Mouse (Mus musculus) lung, postnatal 0 days (tissue): ENCODE results near the gene Gimap4. TPM values are rescaled to one million over a fixed set of nuclear protein-coding genes. Genes with fewer than 3 reads are reported as not detected.

ENCODE experiments used
- ATAC-seq: fragments of 200-750 bp; cut with Nextera tagmentation; 2 replicates; pipeline ENCODE4 v1.8.0; 2017; ENCODE audit warnings: moderate library complexity
- DNase-seq: peaks from one replicate; pipeline ENCODE4 v3.0.0-alpha.2; 2016; ENCODE audit warnings: low spot score
- H3K27ac ChIP-seq: fragments of 300-500 bp; sonication (generic); 2 replicates; pipeline ENCODE4 v1.5.1; 2014; ENCODE audit warnings: antibody characterized with exemption, mild to moderate bottlenecking, low read length, mixed read lengths
- H3K27me3 ChIP-seq: fragments of 300-500 bp; sonication (generic); replicated peaks from 2 replicates; pipeline ENCODE4 v1.6.1; 2014; ENCODE audit warnings: low read length, mixed read lengths; ENCODE audit not compliant: insufficient read depth
- H3K36me3 ChIP-seq: fragments of 300-500 bp; sonication (generic); 2 replicates; pipeline ENCODE4 v1.6.1; 2014; ENCODE audit warnings: low read length, mixed read lengths; ENCODE audit not compliant: insufficient read depth
- H3K4me1 ChIP-seq: fragments of 300-500 bp; sonication (generic); 2 replicates; pipeline ENCODE4 v1.6.1; 2014; ENCODE audit warnings: antibody characterized with exemption, low read depth, low read length, mixed read lengths; ENCODE audit not compliant: insufficient read depth
- H3K4me2 ChIP-seq: fragments of 300-500 bp; sonication (generic); replicated peaks from 2 replicates; pipeline ENCODE4 v1.6.1; 2014; ENCODE audit warnings: low read depth, mild to moderate bottlenecking, low read length, moderate library complexity, mixed read lengths
- H3K4me3 ChIP-seq: fragments of 300-500 bp; sonication (generic); 2 replicates; pipeline ENCODE4 v1.5.1; 2014; ENCODE audit warnings: low read depth, low read length
- H3K9ac ChIP-seq: fragments of 300-500 bp; sonication (generic); replicated peaks from 2 replicates; pipeline ENCODE4 v1.6.1; 2014; ENCODE audit warnings: low read depth, mild to moderate bottlenecking
- H3K9me3 ChIP-seq: fragments of 300-500 bp; sonication (generic); 2 replicates; pipeline ENCODE4 v1.6.1; 2016; ENCODE audit warnings: low read length, mixed read lengths
- CTCF ChIP-seq: IDR thresholded peaks from 2 replicates; pipeline ENCODE4 v1.5.1; 2016; ENCODE audit warnings: antibody characterized with exemption, mild to moderate bottlenecking
- EP300 ChIP-seq: IDR thresholded peaks from 2 replicates; pipeline ENCODE4 v1.6.1; 2016; ENCODE audit warnings: antibody characterized with exemption, mild to moderate bottlenecking, control low read depth
- WGBS: fragments of 180-500 bp; shearing (Covaris S2); extraction: QIAGEN DNeasy Blood & Tissue Kit; methylation state at CpG from one replicate; pipeline ENCODE4 v1.1.7; 2014; 5-methylcytosine and 5-hydroxymethylcytosine counted together
- polyA plus RNA-seq: library from polyadenylated mRNA; unstranded; fragments of >200 nt; fragmentation: Nextera tagmentation; extraction: Ambion mirVana; gene quantifications from 2 replicates; pipeline ENCODE4 v1.2.1, GENCODE M21; 2015

The Gimap4 gene
- polyA plus RNA-seq, 1 experiment from 2014 or later, result 129 TPM

GRCm38 (mm10) chr6:48642764-48643292 is 41.5 kb upstream of the Gimap4 start:
- Histone ChIP-seq H3K9ac (no peak overlapping the region), H3K27ac (no peak overlapping the region), H3K36me3 (no peaks in the 10 kb centered on the region), H3K4me2 (no peak overlapping the region), H3K9me3 (no peaks in the 10 kb centered on the region), H3K4me3 (no peak overlapping the region), H3K4me1 (no peaks in the 10 kb centered on the region), H3K27me3 (no peaks in the 10 kb centered on the region)
- TF ChIP-seq CTCF, result peak; percentile 75
- no peak for TF ChIP-seq EP300
- ATAC-seq (no peak), DNase-seq (peak; percentile 87)
- 21% methylated on average over 4 of the region's 4 CpGs for WGBS

- DNase-seq, result peak; percentile 84
- no peak overlapping the region for H3K4me2 ChIP-seq
- ATAC-seq, result peak; percentile 45; the same call in 1 of the 2 replicates
Observed at GRCm38 (mm10) chr6:48645660-48646308, 38.6 kb upstream of the Gimap4 start.

GRCm38 (mm10) chr6:48646309-48646690 is 38.0 kb upstream of the Gimap4 start:
- no peak overlapping the region for H3K27ac ChIP-seq
- no peak for ATAC-seq
- no peaks in the 10 kb centered on the region for H3K27me3 ChIP-seq
- no peaks in the 10 kb centered on the region for H3K4me1 ChIP-seq
- 77% methylated on average over 4 of the region's 4 CpGs for whole genome bisulfite sequencing
- H3K4me3 ChIP-seq, result no peak overlapping the region
- H3K9me3 ChIP-seq, result no peaks in the 10 kb centered on the region
- no peak overlapping the region for H3K4me2 ChIP-seq
- TF ChIP-seq CTCF, result no peak
- TF ChIP-seq EP300, result no peak
- DNase-seq, result no peak
- H3K36me3 ChIP-seq, result no peaks in the 10 kb centered on the region
- H3K9ac ChIP-seq, result no peak overlapping the region

More at GRCm38 (mm10) chr6:48645660-48646308, 38.6 kb upstream of the Gimap4 start:
- no peak overlapping the region for H3K4me3 ChIP-seq
- no peak overlapping the region for H3K27ac ChIP-seq
- WGBS, result 9% methylated on average over 12 of the region's 12 CpGs
- H3K27me3 ChIP-seq, result no peaks in the 10 kb centered on the region
- H3K36me3 ChIP-seq, result no peaks in the 10 kb centered on the region
- H3K9me3 ChIP-seq, result no peaks in the 10 kb centered on the region
- peak; percentile 91 for TF ChIP-seq CTCF
- TF ChIP-seq EP300, result no peak
- H3K9ac ChIP-seq, result no peak overlapping the region
- H3K4me1 ChIP-seq, result no peaks in the 10 kb centered on the region

GRCm38 (mm10) chr6:48646995-48647394 is 37.4 kb upstream of the Gimap4 start, which contains the start of gene Gimap8:
Gimap8 (plus strand) TSS chr6:48647234.
- TF ChIP-seq EP300 (no peak), CTCF (peak; percentile 76)
- H3K4me3 ChIP-seq, result peak within 1 kb of the TSS; percentile 8; the same call in 1 of the 2 replicates
- no peaks in the 10 kb centered on the region for H3K27me3 ChIP-seq
- ATAC-seq (peak; percentile 87), DNase-seq (peak; percentile 73)
- H3K27ac ChIP-seq, result 0 out of 2 replicates have a peak within 1 kb of the TSS, but pooled peaks have one; percentile 11
- no peaks in the 10 kb centered on the region for H3K36me3 ChIP-seq
- no peaks in the 10 kb centered on the region for H3K9me3 ChIP-seq
- H3K9ac ChIP-seq, result peak within 1 kb of the TSS; percentile 32; the same call in 1 of the 2 replicates
- WGBS, result 15% methylated on average over 3 of the region's 3 CpGs
- no peaks in the 10 kb centered on the region for H3K4me1 ChIP-seq
- H3K4me2 ChIP-seq, result peak within 1 kb of the TSS; percentile 22; the same call in 1 of the 2 replicates

GRCm38 (mm10) chr6:48647611-48648010 is 36.7 kb upstream of the Gimap4 start:
- H3K9ac ChIP-seq, result no peak overlapping the region
- TF ChIP-seq EP300 (no peak), CTCF (no peak)
- peak overlapping the region; percentile 8; the same call in 1 of the 2 replicates for H3K4me3 ChIP-seq
- DNase-seq, result peak; percentile 15
- H3K4me2 ChIP-seq, result peak overlapping the region; percentile 22; the same call in 1 of the 2 replicates
- H3K36me3 ChIP-seq, result no peaks in the 10 kb centered on the region
- H3K9me3 ChIP-seq, result no peaks in the 10 kb centered on the region
- H3K27ac ChIP-seq, result 0 out of 2 replicates have a peak overlapping the region, but pooled peaks have one; percentile 11
- no peaks in the 10 kb centered on the region for H3K27me3 ChIP-seq
- WGBS, result 65% methylated on average over 2 of the region's 2 CpGs
- no peaks in the 10 kb centered on the region for H3K4me1 ChIP-seq
- ATAC-seq, result peak; percentile 48

GRCm38 (mm10) chr6:48648779-48649178 is 35.6 kb upstream of the Gimap4 start:
- H3K4me2 ChIP-seq, result no peak overlapping the region
- TF ChIP-seq CTCF (no peak), EP300 (no peak)
- no peak overlapping the region for H3K4me3 ChIP-seq
- no peaks in the 10 kb centered on the region for H3K9me3 ChIP-seq
- no peak overlapping the region for H3K27ac ChIP-seq
- H3K27me3 ChIP-seq, result no peaks in the 10 kb centered on the region
- H3K9ac ChIP-seq, result no peak overlapping the region
- 88% methylated on average over 4 of the region's 4 CpGs for WGBS
- no peaks in the 10 kb centered on the region for H3K36me3 ChIP-seq
- no peaks in the 10 kb centered on the region for H3K4me1 ChIP-seq
- ATAC-seq, result no peak
- no peak for DNase-seq
